Mouse (Mus musculus): ENCODE measurements around the gene Gm37240.
"Not testable (repeated sequence)": the region's sequence is repeated elsewhere in the genome, so short reads cannot be mapped to it uniquely, and the experiment has no call there.

The Gm37240 gene

GRCm38 (mm10) chr3:84594894-84595676 is 1292.2 kb downstream of the Gm37240 start:
- no peak for DNase-seq (ENCODE audit: low spot score)

DNA sequence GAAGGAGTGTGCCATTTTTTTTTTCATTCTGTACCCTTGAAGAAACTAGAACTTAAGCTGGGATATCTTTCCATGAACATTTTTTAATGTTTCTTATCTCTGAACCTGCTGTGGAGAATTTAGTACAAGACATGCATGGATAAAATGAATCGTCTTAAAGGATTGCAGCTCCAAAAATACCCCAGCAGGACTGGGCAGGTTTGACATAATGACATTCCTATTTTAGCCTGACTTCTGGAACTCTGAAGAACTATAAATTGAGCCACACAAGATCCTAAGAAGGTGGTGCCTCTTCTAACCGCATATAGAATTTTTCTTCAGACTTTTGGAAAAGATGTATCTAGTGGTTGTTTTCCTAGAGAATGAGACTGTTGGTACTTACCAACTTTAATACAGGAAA is 1294.0 kb downstream of the Gm37240 start, which contains the start of gene Tigd4:
TSS of gene Tigd4 (plus strand) at position 301 of the 400 bp plus-strand sequence.
- DNase-seq (ENCODE audit: low spot score), result no peak

DNA sequence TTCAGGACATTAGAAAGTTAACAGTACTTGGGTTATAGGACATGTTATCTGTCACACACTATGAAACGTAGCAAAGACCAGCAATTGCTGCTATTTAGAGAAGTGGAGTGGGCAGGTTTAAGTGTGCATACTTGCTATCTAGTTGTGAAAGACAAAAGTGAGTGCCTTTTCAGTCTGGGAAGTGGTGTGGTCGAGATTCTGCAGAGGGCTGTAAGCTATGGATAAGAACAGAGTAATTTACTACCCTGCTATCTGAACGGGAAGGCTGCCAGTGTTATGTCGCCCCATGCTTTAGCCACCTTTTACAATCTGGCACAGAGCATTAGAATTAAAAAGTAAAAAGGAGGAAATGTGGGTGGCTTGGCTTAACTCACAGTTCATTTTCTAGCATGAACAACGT is 1300.6 kb downstream of the Gm37240 start:
- no peak for DNase-seq (ENCODE audit: low spot score)

GRCm38 (mm10) chr3:84582913-84583276 is 1304.4 kb downstream of the Gm37240 start:
- no peak for DNase-seq (ENCODE audit: low spot score)

- DNase-seq (ENCODE audit: low spot score), result peak; percentile 79
Observed at GRCm38 (mm10) chr3:84582023-84582912, 1305.0 kb downstream of the Gm37240 start, which contains the start of gene Arfip1. Gene Arfip1 (minus strand): TSS chr3:84582625.

- DNase-seq (ENCODE audit: low spot score), result no peak
Observed at GRCm38 (mm10) chr3:84581696-84582022, 1305.7 kb downstream of the Gm37240 start.

DNA sequence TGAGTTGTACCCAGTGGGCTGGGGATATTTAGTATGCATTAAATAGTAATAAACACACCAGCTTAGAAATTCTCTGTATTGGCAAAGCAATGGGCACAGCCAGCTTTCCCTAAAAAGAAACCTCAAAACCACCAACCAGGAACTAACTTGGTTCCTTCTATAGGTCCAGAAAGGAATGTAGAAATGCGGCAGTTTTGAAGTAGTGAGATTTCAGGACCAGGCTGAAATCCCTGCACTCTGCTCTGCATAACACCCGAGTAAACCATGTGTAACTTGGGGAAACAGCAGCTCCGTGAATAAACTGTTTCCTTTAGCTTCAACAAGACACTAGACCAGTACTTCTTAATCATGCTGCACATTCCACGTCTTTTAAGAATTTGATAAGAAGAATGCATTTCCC is 1306.6 kb downstream of the Gm37240 start:
- no peak for DNase-seq (ENCODE audit: low spot score)

- no peak for DNase-seq (ENCODE audit: low spot score)
Observed at GRCm38 (mm10) chr3:84570501-84570900, 1316.8 kb downstream of the Gm37240 start.

GRCm38 (mm10) chr3:84569587-84569986 is 1317.7 kb downstream of the Gm37240 start:
- no peak for DNase-seq (ENCODE audit: low spot score)

DNA sequence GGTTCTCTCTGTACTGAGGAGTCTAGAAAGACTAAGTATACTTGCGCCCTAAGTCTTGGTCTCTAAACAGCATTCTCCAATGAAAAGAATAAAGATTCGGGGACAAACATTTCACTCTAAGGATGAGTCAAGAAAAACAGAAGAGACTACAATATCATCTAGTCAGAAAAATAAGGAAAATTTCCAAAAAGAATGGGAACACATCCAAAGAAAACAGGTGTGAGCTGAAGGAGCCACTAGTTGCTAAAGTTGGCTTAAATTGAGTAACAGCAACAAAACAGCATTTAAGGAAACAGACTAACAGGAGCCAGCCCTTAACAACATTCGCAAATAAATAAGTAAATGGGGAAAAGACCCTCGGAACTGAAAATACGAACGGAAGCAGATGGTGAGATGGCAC is 1318.8 kb downstream of the Gm37240 start:
- no peak for DNase-seq (ENCODE audit: low spot score)

DNA sequence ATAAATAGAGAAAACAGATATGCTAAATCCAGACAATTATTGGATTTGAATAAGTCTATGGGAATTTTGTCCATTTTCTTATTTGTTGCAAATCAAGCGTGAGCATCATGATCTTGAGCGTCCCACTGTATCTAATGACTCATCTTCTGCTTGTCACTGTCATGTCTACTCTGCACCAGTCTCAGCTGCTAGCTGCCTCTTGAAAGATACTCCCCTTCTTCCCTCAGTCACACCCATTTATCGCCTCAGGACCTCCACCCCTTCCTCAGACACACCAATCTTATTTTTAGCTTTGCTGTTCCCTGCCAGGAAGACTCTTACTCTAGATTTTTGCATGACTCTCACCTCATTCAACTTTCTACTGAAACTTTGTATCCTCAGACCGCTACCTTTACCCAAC is 1323.9 kb downstream of the Gm37240 start:
- DNase-seq (ENCODE audit: low spot score), result no peak

- DNase-seq (ENCODE audit: low spot score), result not testable (repeated sequence)
Observed at GRCm38 (mm10) chr3:84562911-84563310, 1324.4 kb downstream of the Gm37240 start.

DNA sequence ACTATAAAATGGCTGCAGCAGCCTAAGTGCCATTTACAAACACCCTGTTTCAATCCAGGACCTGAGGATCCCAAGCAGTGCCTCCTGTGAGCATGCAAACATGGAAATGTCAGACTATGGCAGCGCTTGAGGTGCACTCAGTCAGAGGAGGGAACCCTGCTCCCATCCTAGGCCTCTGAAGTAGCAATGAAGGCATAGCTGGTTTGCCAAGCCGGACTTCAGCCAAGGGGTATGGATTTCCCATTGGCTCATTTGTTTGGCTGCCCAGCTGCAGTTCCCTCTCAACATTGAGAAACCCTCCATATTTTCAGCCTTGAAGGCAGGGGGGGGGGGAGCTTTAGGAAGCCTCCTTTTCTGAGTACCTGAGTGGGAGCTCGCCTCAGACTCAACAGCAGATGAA is 1329.0 kb downstream of the Gm37240 start:
- DNase-seq (ENCODE audit: low spot score), result no peak

- no peak for DNase-seq (ENCODE audit: low spot score)
Observed at GRCm38 (mm10) chr3:84555780-84556179, 1331.5 kb downstream of the Gm37240 start.

DNA sequence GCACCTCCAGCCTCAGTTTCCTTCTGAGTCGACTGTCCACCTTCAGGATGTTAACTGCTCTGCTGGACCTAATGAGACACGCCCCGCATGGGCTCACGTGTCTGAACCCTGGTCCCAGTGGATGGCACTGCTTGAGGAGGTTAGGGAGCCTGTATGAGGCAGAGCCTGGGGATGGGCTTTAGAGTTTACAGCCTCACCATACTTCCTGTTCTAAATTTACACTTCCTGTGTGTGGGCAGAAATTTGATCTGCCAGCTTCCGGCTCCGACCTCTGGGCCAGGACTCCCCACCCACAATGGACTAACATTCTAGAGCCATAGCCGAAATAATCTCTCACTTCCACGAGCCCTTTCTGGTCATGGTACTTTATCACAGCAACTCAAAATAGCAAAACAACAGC is 1340.1 kb downstream of the Gm37240 start:
- DNase-seq (ENCODE audit: low spot score), result no peak

DNA sequence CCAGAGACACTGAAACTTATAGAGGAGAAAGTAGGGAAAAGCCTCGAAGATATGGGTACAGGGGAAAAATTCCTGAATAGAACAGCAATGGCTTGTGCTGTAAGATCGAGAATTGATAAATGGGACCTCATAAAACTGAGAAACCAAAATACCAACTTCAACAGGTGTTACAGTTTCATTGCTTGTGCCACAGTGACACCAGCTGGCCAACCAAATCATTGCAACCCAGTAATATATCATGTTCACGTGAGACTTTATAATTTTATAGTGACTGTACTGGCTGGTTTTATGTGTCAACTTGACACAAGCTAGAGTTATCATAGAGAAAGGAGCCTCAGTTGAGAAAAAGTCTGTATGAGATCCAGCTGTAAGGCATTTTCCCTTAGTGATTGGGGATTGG is 1344.9 kb downstream of the Gm37240 start:
- DNase-seq (ENCODE audit: low spot score), result peak; percentile 36

DNA sequence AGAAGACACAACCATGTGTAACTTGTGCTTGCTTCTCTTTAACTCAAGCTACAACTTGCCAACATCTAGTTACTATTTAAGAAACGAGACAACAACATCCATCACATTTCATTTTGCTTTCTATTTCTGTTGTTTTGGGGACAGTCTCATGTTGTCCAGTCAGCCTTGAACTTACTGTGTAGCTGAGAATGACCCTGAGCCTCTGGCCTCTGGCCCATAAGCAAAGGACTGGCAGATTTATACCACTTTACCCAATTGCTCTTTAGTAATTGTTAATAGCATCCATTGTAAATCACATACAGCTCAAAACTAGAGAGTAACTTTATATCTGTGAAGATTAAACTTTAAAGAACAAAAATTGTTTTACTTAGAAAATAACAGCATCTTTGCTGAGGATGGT is 1345.4 kb downstream of the Gm37240 start:
- no peak for DNase-seq (ENCODE audit: low spot score)

DNA sequence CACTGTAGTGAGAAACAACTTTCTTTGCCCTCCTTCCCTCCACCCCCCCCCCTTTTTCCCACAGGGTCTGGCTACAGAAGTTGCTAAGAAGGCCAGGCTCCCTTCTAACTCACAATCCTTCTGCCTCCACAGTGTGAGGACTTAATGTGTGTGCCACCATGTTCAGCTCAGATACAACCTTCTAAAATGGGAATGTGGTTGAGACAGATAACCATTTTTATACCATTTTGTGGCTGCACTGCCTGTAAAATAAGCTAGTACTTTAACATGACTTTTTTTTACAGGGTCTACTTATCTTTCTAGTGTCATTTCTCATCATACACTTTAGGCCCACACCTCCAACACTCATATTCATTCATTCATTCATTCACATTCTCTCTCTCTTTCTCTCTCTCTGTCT is 1346.7 kb downstream of the Gm37240 start:
- DNase-seq (ENCODE audit: low spot score), result no peak

- no peak for DNase-seq (ENCODE audit: low spot score)
Observed at GRCm38 (mm10) chr3:84536987-84537386, 1350.3 kb downstream of the Gm37240 start.

- no peak for DNase-seq (ENCODE audit: low spot score)
Observed at GRCm38 (mm10) chr3:84533227-84533626, 1354.1 kb downstream of the Gm37240 start.

DNA sequence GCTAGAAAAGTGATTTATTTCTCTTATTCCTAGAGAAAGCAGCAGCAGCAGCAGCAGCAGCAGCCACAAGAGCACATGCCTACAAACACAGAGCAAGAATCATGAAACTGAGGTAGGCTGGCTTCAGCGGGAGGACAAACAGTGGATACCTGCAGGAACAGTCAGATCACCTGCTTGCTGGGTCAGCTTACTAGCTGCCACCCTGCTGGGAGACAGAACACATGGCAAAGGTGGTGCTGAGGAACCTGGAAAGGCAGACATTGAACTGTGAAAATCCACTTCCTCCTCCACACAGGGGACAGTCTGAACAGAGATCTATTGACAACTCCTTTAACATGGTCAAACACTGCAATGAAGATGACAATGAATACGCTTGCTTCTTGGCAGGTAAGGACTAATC is 1358.3 kb downstream of the Gm37240 start:
- DNase-seq (ENCODE audit: low spot score), result no peak

- no peak for DNase-seq (ENCODE audit: low spot score)
Observed at GRCm38 (mm10) chr3:84524952-84525351, 1362.4 kb downstream of the Gm37240 start.

DNA sequence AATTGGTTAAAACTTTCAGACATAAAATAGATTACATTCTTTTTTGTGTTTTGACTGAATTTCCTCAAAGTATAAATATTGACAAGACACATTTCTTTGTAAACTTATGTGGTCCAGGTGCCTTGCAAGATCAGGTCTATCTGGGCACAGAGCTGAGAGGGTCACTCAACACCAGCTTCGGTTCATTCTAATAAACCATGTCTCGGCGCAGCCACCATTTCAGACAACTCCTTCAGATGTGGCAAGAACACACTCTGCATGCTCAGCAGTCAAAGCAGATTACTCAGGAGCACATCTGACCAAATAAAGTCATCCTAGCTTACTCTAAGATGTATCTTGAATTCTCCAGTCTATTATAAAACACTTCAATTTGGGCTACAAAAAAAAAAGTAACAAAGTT is 1371.2 kb downstream of the Gm37240 start:
- no peak for DNase-seq (ENCODE audit: low spot score)
